Comparison of ENCODE assay signal across 21 mouse cellular contexts in the genomic region with DNA sequence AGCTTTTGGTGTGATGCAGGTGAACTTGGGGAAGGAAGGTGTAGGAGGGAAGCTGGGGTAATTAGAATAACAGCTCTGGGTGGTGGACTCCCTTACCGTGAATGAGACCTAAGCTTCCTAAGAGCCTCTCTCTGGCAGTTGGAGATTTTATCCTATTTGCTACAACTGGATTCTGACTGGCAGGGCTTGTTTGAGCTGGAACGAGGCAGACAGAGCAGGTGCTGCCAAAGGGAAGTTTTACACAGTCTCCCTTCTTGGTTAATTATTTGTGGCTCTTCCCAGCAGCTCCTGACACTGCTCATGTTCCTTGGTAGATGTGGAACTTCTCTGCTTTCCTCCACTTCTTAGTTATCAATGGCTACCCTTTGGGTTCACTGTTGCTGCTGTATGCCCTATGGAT. TPM values are rescaled to one million over a fixed set of nuclear protein-coding genes. Genes with fewer than 3 reads are reported as not detected.
DNase-seq lines count a peak whose midpoint lies in the region; ATAC-seq and TF ChIP-seq lines count a peak whose summit lies in the region.
"Had no signal": no experiment of that assay in that cellular context is flagged by ENCODE, and none has a peak within 500 bp of the region (broad histone marks: within the 10 kb centered on the region; RNA-seq: fewer than 3 reads in every experiment).

No protein-coding gene starts in this region.

- peak; percentile 61 for DNase-seq in liver, adult 2 months (ENCODE audit: extremely low read depth, low read depth, low spot score)
- no peak for DNase-seq in liver, postnatal 0 days
- DNase-seq in kidney, adult 11 months, result peak; percentile 62
- peak; percentile 54 to 71 for DNase-seq in kidney, postnatal 4 days
- DNase-seq in gastrocnemius, adult 2 months, result no peak
- DNase-seq: adrenal gland, postnatal 36 days; cerebellum, adult 8-10 months; heart, postnatal 14 days; lung, adult 2 months; thymus, adult 18-20 months; thymus, postnatal 4 days had no signal

- H3K4me1 ChIP-seq in liver, adult 2 months (ENCODE audit: control insufficient read depth, insufficient read depth, low read length), result no peaks in the 10 kb centered on the region
- H3K4me1 ChIP-seq in liver, postnatal 0 days (ENCODE audit: insufficient read depth), result no peaks in the 10 kb centered on the region
- peaks cover 21% of the 10 kb centered on the region; the same call in 1 of the 2 replicates for H3K4me1 ChIP-seq in kidney, embryonic 15.5 days
- peaks cover 4% of the 10 kb centered on the region; the same call in 1 of the 2 replicates for H3K4me1 ChIP-seq in heart, embryonic 12.5 days (replicated peaks)
- H3K4me1 ChIP-seq: forebrain, embryonic 10.5 days; hindbrain, embryonic 12.5 days; limb, embryonic 10.5 days; midbrain, embryonic 12.5 days had no signal

- H3K79me2 ChIP-seq in liver, adult 2 months (ENCODE audit: control insufficient read depth, insufficient read depth, low read length), result no peaks in the 10 kb centered on the region

- H3K36me3 ChIP-seq in liver, adult 2 months (ENCODE audit: control insufficient read depth, insufficient read depth, low read length), result no peaks in the 10 kb centered on the region
- H3K36me3 ChIP-seq in liver, postnatal 0 days (replicated peaks; ENCODE audit: insufficient read depth, low read length), result no peaks in the 10 kb centered on the region
- no peaks in the 10 kb centered on the region for H3K36me3 ChIP-seq in kidney, embryonic 15.5 days
- no peaks in the 10 kb centered on the region for H3K36me3 ChIP-seq in heart, embryonic 12.5 days
- H3K36me3 ChIP-seq: embryonic facial prominence, embryonic 13.5 days; forebrain, embryonic 10.5 days; hindbrain, embryonic 12.5 days; limb, embryonic 10.5 days; midbrain, embryonic 12.5 days; neural tube, embryonic 13.5 days had no signal

- no peak for ATAC-seq in liver, postnatal 0 days
- ATAC-seq in kidney, embryonic 15.5 days (replicated peaks; ENCODE audit: low FRiP score), result peak; percentile 57
- ATAC-seq in heart, embryonic 12.5 days (ENCODE audit: insufficient number of reproducible peaks, low FRiP score), result no peak

- WGBS in liver, adult 2 months, result 14% methylated on average over 2 of the region's 2 CpGs
- 52% methylated on average over 2 of the region's 2 CpGs for WGBS in liver, postnatal 0 days (ENCODE audit: insufficient replicate concordance)
- WGBS in kidney, embryonic 15.5 days, result 45% methylated on average over 2 of the region's 2 CpGs
- 64% methylated on average over 2 of the region's 2 CpGs for WGBS in heart, embryonic 12.5 days

- no peak for TF ChIP-seq POLR2A in liver, adult 2 months (IDR thresholded peaks at IDR 0.05; ENCODE audit: extremely low read depth, insufficient read depth, low read length)

- intact Hi-C loops in gastrocnemius, adult 2 months (cut with DNase I), result no loop called here

- H3K9ac ChIP-seq in liver, adult 2 months (ENCODE audit: low read depth, low read length), result no peak overlapping the region
- no peak overlapping the region for H3K9ac ChIP-seq in liver, postnatal 0 days (replicated peaks)
- H3K9ac ChIP-seq in kidney, embryonic 15.5 days, result no peak overlapping the region
- no peak overlapping the region for H3K9ac ChIP-seq in heart, embryonic 12.5 days
- H3K9ac ChIP-seq: embryonic facial prominence, embryonic 13.5 days; hindbrain, embryonic 12.5 days; midbrain, embryonic 12.5 days; neural tube, embryonic 13.5 days had no signal

- H3K9me3 ChIP-seq in liver, postnatal 0 days (ENCODE audit: low read length), result peaks cover 2% of the 10 kb centered on the region
- H3K9me3 ChIP-seq in kidney, embryonic 15.5 days (replicated peaks), result peaks cover 1% of the 10 kb centered on the region; the same call in 1 of the 2 replicates
- H3K9me3 ChIP-seq in heart, embryonic 12.5 days (replicated peaks), result peaks cover 5% of the 10 kb centered on the region; the same call in 1 of the 2 replicates
- H3K9me3 ChIP-seq: embryonic facial prominence, embryonic 13.5 days; forebrain, embryonic 10.5 days; hindbrain, embryonic 12.5 days; limb, embryonic 10.5 days; midbrain, embryonic 12.5 days had no signal

- H3K4me3 ChIP-seq in liver, adult 2 months (ENCODE audit: insufficient read depth, low read depth, low read length), result no peak overlapping the region
- H3K4me3 ChIP-seq in liver, postnatal 0 days (ENCODE audit: low read depth, low read length), result no peak overlapping the region
- no peak overlapping the region for H3K4me3 ChIP-seq in kidney, embryonic 15.5 days (replicated peaks)
- no peak overlapping the region for H3K4me3 ChIP-seq in heart, embryonic 12.5 days
- H3K4me3 ChIP-seq in gastrocnemius, adult 2 months, result no peak overlapping the region
- H3K4me3 ChIP-seq: embryonic facial prominence, embryonic 13.5 days; forebrain, embryonic 10.5 days; hindbrain, embryonic 12.5 days; limb, embryonic 10.5 days; midbrain, embryonic 12.5 days; neural tube, embryonic 13.5 days had no signal

- TF ChIP-seq EP300 in liver, postnatal 0 days (IDR thresholded peaks at IDR 0.05; ENCODE audit: low read depth), result no peak

- H3K4me2 ChIP-seq in liver, postnatal 0 days (ENCODE audit: low read depth, low read length), result no peak overlapping the region
- no peak overlapping the region for H3K4me2 ChIP-seq in kidney, embryonic 15.5 days
- H3K4me2 ChIP-seq in heart, embryonic 12.5 days, result no peak overlapping the region
- H3K4me2 ChIP-seq: embryonic facial prominence, embryonic 13.5 days; heart, embryonic 11.5 days; hindbrain, embryonic 12.5 days; liver, embryonic 11.5 days; midbrain, embryonic 12.5 days; neural tube, embryonic 13.5 days had no signal

- no peak for TF ChIP-seq CTCF in liver, adult 2 months (IDR thresholded peaks at IDR 0.05; ENCODE audit: low read depth, low read length)
- no peak for TF ChIP-seq CTCF in liver, postnatal 0 days (IDR thresholded peaks at IDR 0.05; ENCODE audit: low read depth)
- TF ChIP-seq CTCF in gastrocnemius, adult 2 months (IDR thresholded peaks at IDR 0.05), result no peak

- H3K27ac ChIP-seq in liver, adult 2 months (replicated peaks; ENCODE audit: insufficient read depth, low read depth, low read length), result no peak overlapping the region
- no peak overlapping the region for H3K27ac ChIP-seq in liver, postnatal 0 days (ENCODE audit: low read depth)
- peak overlapping the region; percentile 86 for H3K27ac ChIP-seq in kidney, embryonic 15.5 days
- H3K27ac ChIP-seq in heart, embryonic 12.5 days (ENCODE audit: poor library complexity, severe bottlenecking), result no peak overlapping the region
- no peak overlapping the region for H3K27ac ChIP-seq in gastrocnemius, adult 2 months
- H3K27ac ChIP-seq: embryonic facial prominence, embryonic 13.5 days; forebrain, embryonic 10.5 days; hindbrain, embryonic 12.5 days; limb, embryonic 10.5 days; midbrain, embryonic 12.5 days; neural tube, embryonic 13.5 days had no signal

- H3K27me3 ChIP-seq in liver, adult 2 months (ENCODE audit: control insufficient read depth, insufficient read depth, low read length), result no peaks in the 10 kb centered on the region
- H3K27me3 ChIP-seq in liver, postnatal 0 days (ENCODE audit: insufficient read depth, low read length), result no peaks in the 10 kb centered on the region
- no peaks in the 10 kb centered on the region for H3K27me3 ChIP-seq in kidney, embryonic 15.5 days
- H3K27me3 ChIP-seq in heart, embryonic 12.5 days (replicated peaks), result no peaks in the 10 kb centered on the region
- H3K27me3 ChIP-seq: embryonic facial prominence, embryonic 13.5 days; hindbrain, embryonic 12.5 days; midbrain, embryonic 12.5 days; neural tube, embryonic 13.5 days had no signal

RNA-seq across cellular contexts. Expression of gene Mki67, which starts 30.9 kb away (rescaled TPM):
- 0.65 and 1.6 TPM in 2 replicates for total RNA-seq in liver, adult 2 months (2014; rRNA removed)
- 0.02 and 0.05 TPM in 2 replicates for polyA plus RNA-seq in liver, adult 2 months (2012; rRNA removed)
- 35.4 and 38.8 TPM in 2 replicates for polyA plus RNA-seq in liver, postnatal 0 days (2015; fragmentation: Nextera tagmentation; extraction: Ambion mirVana)
- polyA plus RNA-seq in kidney, embryonic 15.5 days (2015; fragmentation: Nextera tagmentation; extraction: Ambion mirVana), result 38.7 and 41.8 TPM in 2 replicates
- 39.2 and 42.6 TPM in 2 replicates for polyA plus RNA-seq in heart, embryonic 12.5 days (2016; fragmentation: Nextera tagmentation; extraction: Ambion mirVana)
- total RNA-seq in gastrocnemius, adult 2 months (2021), result under 1 TPM in 1 of 2 experiments, not detected in 1; 0.08 TPM

Comparison
In these comparisons a context has a peak if more than half of its experiments do, and no peak if none do; other contexts are left out.
1. DNase-seq: peak in liver, adult 2 months (single experiment), kidney, adult 11 months (single experiment) and kidney, postnatal 4 days (2 of 2); none in liver, postnatal 0 days (single experiment) and gastrocnemius, adult 2 months (single experiment).
2. RNA of gene Mki67, which starts 30.9 kb away (polyA plus RNA-seq): 39.2 to 42.6 TPM in heart, embryonic 12.5 days, 35.4 to 38.8 TPM in liver, postnatal 0 days and 38.7 to 41.8 TPM in kidney, embryonic 15.5 days; 0.02 to 0.05 TPM in liver, adult 2 months; every median in the first group is over 10 times any median in the second.